Mouse (Mus musculus): ENCODE results near the gene Ank3. TPM values are rescaled to one million over a fixed set of nuclear protein-coding genes. Genes with fewer than 3 reads are reported as not detected.

Ank3 gene
- total RNA-seq, 2 experiments from 2014 or later, result 573 to 576 TPM

- intact Hi-C loops (cut with DNase I), result no loop called here
- DNase-seq, result no peak
These were observed 538.8 kb downstream of the Ank3 start for GRCm38 (mm10) chr10:69937291-69937921.

GRCm38 (mm10) chr10:69939144-69939543 is 540.6 kb downstream of the Ank3 start:
- intact Hi-C loops (cut with DNase I), result no loop called here
- no peak for DNase-seq

GRCm38 (mm10) chr10:69939966-69940365 is 541.4 kb downstream of the Ank3 start:
- no peak for DNase-seq
- intact Hi-C loops (cut with DNase I), result no loop called here

GRCm38 (mm10) chr10:69941001-69941400 is 542.4 kb downstream of the Ank3 start:
- intact Hi-C loops (cut with DNase I), result no loop called here

GRCm38 (mm10) chr10:69944845-69945244 is 546.3 kb downstream of the Ank3 start:
- no peak for DNase-seq
- intact Hi-C loops (cut with DNase I), result no loop called here

More at GRCm38 (mm10) chr10:69941001-69941400, 542.4 kb downstream of the Ank3 start:
- no peak for DNase-seq

GRCm38 (mm10) chr10:69945870-69946269 is 547.3 kb downstream of the Ank3 start:
- intact Hi-C loops (cut with DNase I), result no loop called here
- DNase-seq, result no peak

- DNase-seq, result no peak
- intact Hi-C loops (cut with DNase I), result no loop called here
These were observed 547.7 kb downstream of the Ank3 start for GRCm38 (mm10) chr10:69946271-69946670.

GRCm38 (mm10) chr10:69947093-69947492 is 548.5 kb downstream of the Ank3 start:
- DNase-seq, result no peak
- intact Hi-C loops (cut with DNase I), result no loop called here

- intact Hi-C loops (cut with DNase I), result no loop called here
- no peak for DNase-seq
These were observed 551.8 kb downstream of the Ank3 start for GRCm38 (mm10) chr10:69950236-69950918.

GRCm38 (mm10) chr10:69950919-69951236 is 552.3 kb downstream of the Ank3 start:
- no peak for DNase-seq
- intact Hi-C loops (cut with DNase I), result no loop called here

- no peak for DNase-seq
- intact Hi-C loops (cut with DNase I), result no loop called here
These were observed 552.9 kb downstream of the Ank3 start for GRCm38 (mm10) chr10:69951426-69951825.

- no peak for DNase-seq
- intact Hi-C loops (cut with DNase I), result no loop called here
These were observed 553.7 kb downstream of the Ank3 start for GRCm38 (mm10) chr10:69952316-69952715.

- DNase-seq, result no peak
- intact Hi-C loops (cut with DNase I), result no loop called here
These were observed 556.2 kb downstream of the Ank3 start for GRCm38 (mm10) chr10:69954657-69955267.

GRCm38 (mm10) chr10:69962226-69962625 is 563.7 kb downstream of the Ank3 start:
- intact Hi-C loops (cut with DNase I), result loop anchor here (10.0 kb wide), 1 partner anchor 517 kb away; no protein-coding TSS in a partner anchor
- no peak for DNase-seq

- no peak for DNase-seq
- intact Hi-C loops (cut with DNase I), result loop anchor here (10.0 kb wide), 1 partner anchor 518 kb away; no protein-coding TSS in a partner anchor
These were observed 564.4 kb downstream of the Ank3 start for GRCm38 (mm10) chr10:69962976-69963375.

GRCm38 (mm10) chr10:69964611-69965010 is 566.0 kb downstream of the Ank3 start:
- intact Hi-C loops (cut with DNase I), result loop anchor here (5.0 to 10.0 kb wide), 2 partner anchors 92 to 520 kb away; no protein-coding TSS in a partner anchor
- no peak for DNase-seq

- intact Hi-C loops (cut with DNase I), result loop anchor here (5.0 to 10.0 kb wide), 2 partner anchors 93 to 520 kb away; no protein-coding TSS in a partner anchor
- DNase-seq, result no peak
These were observed 566.5 kb downstream of the Ank3 start for GRCm38 (mm10) chr10:69965085-69965484.

- DNase-seq, result no peak
- intact Hi-C loops (cut with DNase I), result loop anchor here (5.0 to 10.0 kb wide), 2 partner anchors 96 to 523 kb away; no protein-coding TSS in a partner anchor
These were observed 569.4 kb downstream of the Ank3 start for GRCm38 (mm10) chr10:69967994-69968393.

GRCm38 (mm10) chr10:69979636-69980035 is 581.1 kb downstream of the Ank3 start:
- intact Hi-C loops (cut with DNase I), result no loop called here
- DNase-seq, result no peak

- intact Hi-C loops (cut with DNase I), result no loop called here
- DNase-seq, result no peak
These were observed 583.0 kb downstream of the Ank3 start for GRCm38 (mm10) chr10:69981386-69982097.

GRCm38 (mm10) chr10:69982701-69983100 is 584.1 kb downstream of the Ank3 start:
- intact Hi-C loops (cut with DNase I), result no loop called here
- DNase-seq, result no peak

Measured in left cerebral cortex, postnatal 4 days (tissue).